Mouse (Mus musculus): ENCODE results near the gene Vmn2r71. TPM values are rescaled to one million over a fixed set of nuclear protein-coding genes. Genes with fewer than 3 reads are reported as not detected.

Vmn2r71 gene
- polyA plus RNA-seq (2014; fragmentation: Illumina TruSeq; extraction: RNeasy Lipid Tissue Mini Kit (QIAGEN cat#74804); ENCODE audit: low read depth, low replicate concordance), result not detected

GRCm38 (mm10) chr7:85562787-85563186, at the start of gene Vmn2r71:
Gene Vmn2r71 (plus strand): TSS chr7:85563087.

GRCm38 (mm10) chr7:85569092-85569491, 6.2 kb downstream of the Vmn2r71 start, which contains the start of gene Vmn2r70:
Gene Vmn2r70 (minus strand): TSS chr7:85569192.

Other genes with a start within 250 kb of the Vmn2r71 start
- gene Vmn2r69, start 147.2 kb upstream of the Vmn2r71 start, polyA plus RNA-seq (2014; fragmentation: Illumina TruSeq; extraction: RNeasy Lipid Tissue Mini Kit (QIAGEN cat#74804); ENCODE audit: low read depth, low replicate concordance), result not detected
- not detected for gene Vmn2r70, start 6.1 kb downstream of the Vmn2r71 start, polyA plus RNA-seq (2014; fragmentation: Illumina TruSeq; extraction: RNeasy Lipid Tissue Mini Kit (QIAGEN cat#74804); ENCODE audit: low read depth, low replicate concordance)
- gene Vmn2r72, start 192.0 kb downstream of the Vmn2r71 start, polyA plus RNA-seq (2014; fragmentation: Illumina TruSeq; extraction: RNeasy Lipid Tissue Mini Kit (QIAGEN cat#74804); ENCODE audit: low read depth, low replicate concordance), result not detected

Measured in liver, adult 10 weeks (tissue).